Mouse (Mus musculus): ENCODE data around the gene Papss1. TPM values are rescaled to one million over a fixed set of nuclear protein-coding genes. Genes with fewer than 3 reads are reported as not detected.

Gene Papss1
- polyA plus RNA-seq, 1 experiment from 2014 or later = 72.5 TPM

DNA sequence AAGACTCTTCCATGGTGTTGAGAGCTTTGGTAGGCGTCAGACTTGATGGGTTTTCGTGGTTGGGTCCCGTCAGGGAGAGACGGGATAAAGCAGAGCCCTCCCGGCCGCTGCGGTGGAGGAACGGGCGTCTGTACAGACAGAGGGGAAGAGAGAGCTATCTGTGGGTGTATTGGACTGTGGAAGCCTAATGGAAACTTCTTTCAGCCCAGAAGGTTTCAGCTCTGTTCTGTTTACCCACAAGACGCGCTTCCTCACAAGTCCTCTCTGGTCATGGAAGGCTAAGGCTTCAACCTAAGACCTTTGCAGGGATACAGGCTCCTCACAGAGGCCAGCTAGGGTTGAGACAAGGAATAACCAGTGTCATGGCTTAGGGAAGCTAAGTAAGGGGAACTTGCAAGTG lies 36.2 kb downstream of the Papss1 start:
- 90% methylated on average over 11 of the region's 11 CpGs for WGBS
- ATAC-seq (ENCODE audit: low FRiP score) (no peak), DNase-seq (ENCODE audit: low spot score, missing footprints) (peak; percentile 56)
- Histone ChIP-seq H3K9ac (ENCODE audit: low read length) (no peak overlapping the region), H3K4me2 (no peak overlapping the region), H3K4me3 (ENCODE audit: low read depth, low read length) (no peak overlapping the region), H3K4me1 (ENCODE audit: control insufficient read depth, insufficient read depth, low read length) (no peaks in the 10 kb centered on the region), H3K27ac (ENCODE audit: low read depth, low read length) (no peak overlapping the region), H3K9me3 (ENCODE audit: control insufficient read depth, low read length) (no peaks in the 10 kb centered on the region), H3K27me3 (ENCODE audit: control insufficient read depth, insufficient read depth, low read length) (no peaks in the 10 kb centered on the region), H3K36me3 (ENCODE audit: control insufficient read depth, insufficient read depth, low read length) (peaks cover 2% of the 10 kb centered on the region; the same call in 1 of the 2 replicates)

DNA sequence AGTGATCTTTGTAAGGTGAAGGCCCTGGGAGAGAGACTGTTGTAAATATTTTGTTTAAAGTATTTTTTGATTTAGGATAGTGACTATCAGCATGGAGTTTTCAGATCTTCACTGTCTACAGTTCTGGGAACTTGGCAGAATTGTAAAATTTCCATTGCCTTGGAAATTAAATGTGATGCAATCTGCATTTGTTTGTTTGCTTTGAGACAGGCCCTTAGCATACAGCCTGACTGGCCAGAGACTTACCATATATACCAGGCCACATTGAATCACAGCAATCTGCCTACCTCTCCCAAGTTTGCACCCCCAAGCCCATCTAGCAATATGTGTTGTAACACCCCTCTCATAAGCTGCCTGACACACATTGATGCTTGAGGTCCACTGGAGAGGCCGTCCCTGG lies 36.8 kb downstream of the Papss1 start:
- DNase-seq (ENCODE audit: low spot score, missing footprints) = peak; percentile 14
- no peaks in the 10 kb centered on the region for H3K9me3 ChIP-seq (ENCODE audit: control insufficient read depth, low read length)
- H3K9ac ChIP-seq (ENCODE audit: low read length) = no peak overlapping the region
- no peak overlapping the region for H3K4me3 ChIP-seq (ENCODE audit: low read depth, low read length)
- H3K36me3 ChIP-seq (ENCODE audit: control insufficient read depth, insufficient read depth, low read length) = peaks cover 2% of the 10 kb centered on the region; the same call in 1 of the 2 replicates
- 97% methylated on average over 1 of the region's 1 CpGs for WGBS
- no peaks in the 10 kb centered on the region for H3K27me3 ChIP-seq (ENCODE audit: control insufficient read depth, insufficient read depth, low read length)
- ATAC-seq (ENCODE audit: low FRiP score) = no peak
- no peak overlapping the region for H3K27ac ChIP-seq (ENCODE audit: low read depth, low read length)
- H3K4me2 ChIP-seq = no peak overlapping the region
- no peaks in the 10 kb centered on the region for H3K4me1 ChIP-seq (ENCODE audit: control insufficient read depth, insufficient read depth, low read length)

DNA sequence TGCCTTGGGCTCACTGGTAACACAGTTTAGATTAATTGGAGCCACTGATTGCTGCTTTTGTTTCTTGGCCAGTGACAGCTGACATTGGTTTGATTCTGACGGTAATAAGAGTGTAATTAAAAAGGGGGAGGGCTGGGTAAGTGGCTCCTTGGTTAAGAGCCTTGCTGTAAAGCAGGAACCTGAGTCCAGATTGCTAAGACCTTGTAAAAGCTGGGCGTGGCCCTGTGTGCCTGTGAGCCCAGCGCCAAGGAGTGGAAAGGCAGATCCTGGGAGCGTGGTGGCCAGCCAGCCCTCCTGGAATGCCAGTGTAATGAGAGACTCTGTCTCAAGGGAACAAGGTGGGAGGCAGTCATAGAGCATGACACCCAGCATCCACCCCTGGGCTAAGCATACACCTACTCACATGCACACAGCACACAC lies 38.4 kb downstream of the Papss1 start:
- Histone ChIP-seq H3K9me3 (ENCODE audit: control insufficient read depth, low read length) (no peaks in the 10 kb centered on the region), H3K27ac (ENCODE audit: low read depth, low read length) (no peak overlapping the region), H3K4me2 (no peak overlapping the region), H3K27me3 (ENCODE audit: control insufficient read depth, insufficient read depth, low read length) (no peaks in the 10 kb centered on the region), H3K4me1 (ENCODE audit: control insufficient read depth, insufficient read depth, low read length) (no peaks in the 10 kb centered on the region), H3K9ac (ENCODE audit: low read length) (no peak overlapping the region), H3K36me3 (ENCODE audit: control insufficient read depth, insufficient read depth, low read length) (peaks cover 4% of the 10 kb centered on the region; the same call in 1 of the 2 replicates), H3K4me3 (ENCODE audit: low read depth, low read length) (no peak overlapping the region)
- ATAC-seq (ENCODE audit: low FRiP score) = no peak
- 84% methylated on average over 4 of the region's 4 CpGs for WGBS
- DNase-seq (ENCODE audit: low spot score, missing footprints) = peak; percentile 53

GRCm38 (mm10) chr3:131608112-131608511 lies 43.5 kb downstream of the Papss1 start:
- peak; percentile 44 for DNase-seq (ENCODE audit: low spot score, missing footprints)
- 94% methylated on average over 6 of the region's 6 CpGs for WGBS
- Histone ChIP-seq H3K4me2 (no peak overlapping the region), H3K9ac (ENCODE audit: low read length) (no peak overlapping the region), H3K27me3 (ENCODE audit: control insufficient read depth, insufficient read depth, low read length) (no peaks in the 10 kb centered on the region), H3K4me1 (ENCODE audit: control insufficient read depth, insufficient read depth, low read length) (no peaks in the 10 kb centered on the region), H3K4me3 (ENCODE audit: low read depth, low read length) (no peak overlapping the region), H3K9me3 (ENCODE audit: control insufficient read depth, low read length) (no peaks in the 10 kb centered on the region), H3K36me3 (ENCODE audit: control insufficient read depth, insufficient read depth, low read length) (0 out of 2 replicates have a peak, but pooled peaks cover 2% of the 10 kb centered on the region), H3K27ac (ENCODE audit: low read depth, low read length) (no peak overlapping the region)
- no peak for ATAC-seq (ENCODE audit: low FRiP score)

- Histone ChIP-seq H3K27me3 (ENCODE audit: control insufficient read depth, insufficient read depth, low read length) (no peaks in the 10 kb centered on the region), H3K4me2 (no peak overlapping the region), H3K4me1 (ENCODE audit: control insufficient read depth, insufficient read depth, low read length) (no peaks in the 10 kb centered on the region), H3K9me3 (ENCODE audit: control insufficient read depth, low read length) (no peaks in the 10 kb centered on the region), H3K36me3 (ENCODE audit: control insufficient read depth, insufficient read depth, low read length) (0 out of 2 replicates have a peak, but pooled peaks cover 2% of the 10 kb centered on the region), H3K9ac (ENCODE audit: low read length) (no peak overlapping the region), H3K27ac (ENCODE audit: low read depth, low read length) (no peak overlapping the region), H3K4me3 (ENCODE audit: low read depth, low read length) (no peak overlapping the region)
- DNase-seq (ENCODE audit: low spot score, missing footprints) (peak; percentile 26), ATAC-seq (ENCODE audit: low FRiP score) (no peak)
- WGBS = 90% methylated on average over 4 of the region's 4 CpGs
Measured at GRCm38 (mm10) chr3:131609651-131610050, 45.1 kb downstream of the Papss1 start.

DNA sequence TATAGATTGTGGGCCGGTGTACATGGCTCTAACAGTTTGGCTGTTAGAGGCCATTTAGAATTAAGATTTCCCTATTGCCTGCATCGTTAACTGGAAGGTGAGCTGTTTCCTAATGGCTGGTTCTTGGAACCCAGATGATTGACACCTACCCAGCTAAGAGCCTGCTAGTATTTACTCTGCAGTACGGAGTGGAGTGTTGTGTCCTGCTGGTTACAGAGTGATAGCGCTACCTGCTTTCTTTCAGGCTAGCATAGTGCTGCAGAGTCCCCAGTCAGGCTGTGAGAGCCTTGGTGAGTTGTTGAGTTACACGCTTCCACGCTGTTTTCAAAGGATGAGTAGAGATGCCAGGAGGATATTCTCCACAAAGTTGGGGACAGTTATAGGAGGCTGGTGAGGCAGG lies 46.0 kb downstream of the Papss1 start:
- no peak overlapping the region for H3K4me3 ChIP-seq (ENCODE audit: low read depth, low read length)
- ATAC-seq (ENCODE audit: low FRiP score) (no peak), DNase-seq (ENCODE audit: low spot score, missing footprints) (no peak)
- 89% methylated on average over 6 of the region's 6 CpGs for WGBS
- H3K4me2 ChIP-seq = no peak overlapping the region
- no peaks in the 10 kb centered on the region for H3K9me3 ChIP-seq (ENCODE audit: control insufficient read depth, low read length)
- no peaks in the 10 kb centered on the region for H3K27me3 ChIP-seq (ENCODE audit: control insufficient read depth, insufficient read depth, low read length)
- no peak overlapping the region for H3K27ac ChIP-seq (ENCODE audit: low read depth, low read length)
- H3K36me3 ChIP-seq (ENCODE audit: control insufficient read depth, insufficient read depth, low read length) = 0 out of 2 replicates have a peak, but pooled peaks cover 2% of the 10 kb centered on the region
- H3K4me1 ChIP-seq (ENCODE audit: control insufficient read depth, insufficient read depth, low read length) = no peaks in the 10 kb centered on the region
- H3K9ac ChIP-seq (ENCODE audit: low read length) = no peak overlapping the region

- Histone ChIP-seq H3K9me3 (ENCODE audit: control insufficient read depth, low read length) (no peaks in the 10 kb centered on the region), H3K36me3 (ENCODE audit: control insufficient read depth, insufficient read depth, low read length) (no peaks in the 10 kb centered on the region), H3K27ac (ENCODE audit: low read depth, low read length) (no peak overlapping the region), H3K27me3 (ENCODE audit: control insufficient read depth, insufficient read depth, low read length) (no peaks in the 10 kb centered on the region), H3K4me1 (ENCODE audit: control insufficient read depth, insufficient read depth, low read length) (no peaks in the 10 kb centered on the region), H3K4me2 (no peak overlapping the region), H3K9ac (ENCODE audit: low read length) (no peak overlapping the region), H3K4me3 (ENCODE audit: low read depth, low read length) (no peak overlapping the region)
- peak; percentile 59 for DNase-seq (ENCODE audit: low spot score, missing footprints)
- 93% methylated on average over 5 of the region's 5 CpGs for WGBS
- no peak for ATAC-seq (ENCODE audit: low FRiP score)
Measured at GRCm38 (mm10) chr3:131612847-131613246, 48.3 kb downstream of the Papss1 start.

- Histone ChIP-seq H3K27me3 (ENCODE audit: control insufficient read depth, insufficient read depth, low read length) (no peaks in the 10 kb centered on the region), H3K4me3 (ENCODE audit: low read depth, low read length) (no peak overlapping the region), H3K27ac (ENCODE audit: low read depth, low read length) (no peak overlapping the region), H3K9ac (ENCODE audit: low read length) (no peak overlapping the region), H3K4me2 (no peak overlapping the region), H3K36me3 (ENCODE audit: control insufficient read depth, insufficient read depth, low read length) (peaks cover 2% of the 10 kb centered on the region; the same call in 1 of the 2 replicates), H3K9me3 (ENCODE audit: control insufficient read depth, low read length) (no peaks in the 10 kb centered on the region), H3K4me1 (ENCODE audit: control insufficient read depth, insufficient read depth, low read length) (no peaks in the 10 kb centered on the region)
- 79% methylated on average over 8 of the region's 8 CpGs for WGBS
- ATAC-seq (ENCODE audit: low FRiP score) = no peak
- DNase-seq (ENCODE audit: low spot score, missing footprints) = peak; percentile 26
Measured at GRCm38 (mm10) chr3:131614056-131614455, 49.5 kb downstream of the Papss1 start.

DNA sequence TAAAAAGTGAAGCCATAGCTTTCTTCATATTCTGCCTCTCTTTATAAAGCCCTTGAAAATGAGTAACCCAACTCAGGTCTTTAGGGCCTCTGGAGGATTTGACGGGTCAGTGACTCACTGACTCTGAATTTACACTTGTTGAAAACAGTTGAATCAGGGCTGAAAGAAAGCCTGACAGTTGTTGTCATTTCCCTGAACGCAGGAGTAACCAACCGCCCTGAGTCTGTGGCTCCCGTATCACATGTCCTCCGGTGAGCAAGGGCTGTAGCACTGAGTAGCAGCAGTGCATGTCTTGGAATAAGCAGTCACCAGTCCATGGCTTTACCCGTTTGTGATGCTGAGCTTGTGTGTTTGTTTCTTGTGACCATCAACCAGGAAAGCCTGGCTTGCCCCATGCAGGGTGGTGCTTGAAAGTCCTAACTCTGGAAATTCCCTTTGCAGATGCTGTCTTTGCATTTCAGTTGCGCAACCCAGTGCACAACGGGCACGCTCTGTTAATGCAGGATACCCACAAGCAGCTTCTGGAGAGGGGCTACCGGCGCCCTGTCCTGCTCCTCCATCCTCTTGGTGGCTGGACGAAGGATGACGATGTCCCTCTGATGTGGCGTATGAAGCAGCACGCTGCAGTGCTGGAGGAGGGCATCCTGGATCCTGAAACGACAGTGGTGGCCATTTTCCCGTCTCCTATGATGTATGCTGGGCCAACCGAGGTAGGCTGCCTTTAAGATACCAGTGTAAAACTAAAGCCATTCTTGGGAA lies 54.2 kb downstream of the Papss1 start:
- Histone ChIP-seq H3K4me3 (ENCODE audit: low read depth, low read length) (no peak overlapping the region), H3K9ac (ENCODE audit: low read length) (no peak overlapping the region), H3K4me1 (ENCODE audit: control insufficient read depth, insufficient read depth, low read length) (no peaks in the 10 kb centered on the region), H3K27me3 (ENCODE audit: control insufficient read depth, insufficient read depth, low read length) (no peaks in the 10 kb centered on the region), H3K36me3 (ENCODE audit: control insufficient read depth, insufficient read depth, low read length) (peaks cover 4% of the 10 kb centered on the region; the same call in 1 of the 2 replicates), H3K4me2 (no peak overlapping the region), H3K27ac (ENCODE audit: low read depth, low read length) (no peak overlapping the region), H3K9me3 (ENCODE audit: control insufficient read depth, low read length) (no peaks in the 10 kb centered on the region)
- 89% methylated on average over 18 of the region's 18 CpGs for WGBS
- ATAC-seq (ENCODE audit: low FRiP score) (no peak), DNase-seq (ENCODE audit: low spot score, missing footprints) (peak; percentile 31)

Measured in midbrain, embryonic 11.5 days (tissue).